Comparison of ENCODE assay signal across 26 mouse cellular contexts in genomic region chr4:43504269-43504668, GRCm38 (mm10). TPM values are rescaled to one million over a fixed set of nuclear protein-coding genes. Genes with fewer than 3 reads are reported as not detected.
DNase-seq lines count a peak whose midpoint lies in the region; ATAC-seq lines count a peak whose summit lies in the region.
"Had no signal": no experiment of that assay in that cellular context is flagged by ENCODE, and none has a peak within 500 bp of the region (broad histone marks: within the 10 kb centered on the region; RNA-seq: fewer than 3 reads in every experiment).

No protein-coding gene starts in this region.

- no peak for ATAC-seq in CD4-positive, CD25-positive, alpha-beta regulatory T cell, adult 4 months
- ATAC-seq: forebrain, embryonic 14.5 days; hindbrain, embryonic 16.5 days had no signal

- peak; percentile 21 for DNase-seq in CD4-positive, CD25-positive, alpha-beta regulatory T cell, adult 2 months (ENCODE audit: low read depth, low spot score)
- peak; percentile 32 for DNase-seq in thymus, postnatal 0 days (ENCODE audit: low spot score)
- DNase-seq in thymus, postnatal 25 days: no peak
- peak; percentile 50 for DNase-seq in induced T-regulatory cell, adult 2 months (ENCODE audit: low read depth)
- no peak for DNase-seq in heart, adult 11 months
- no peak for DNase-seq in Muller cell, postnatal 12 days (ENCODE audit: inconsistent ontology term)
- DNase-seq: adrenal gland, adult 2 months; adrenal gland, postnatal 25 days; cerebellum, adult 18-20 months; cerebellum, postnatal 10 days; embryo, embryonic 11 days; gastrocnemius, adult 2 months; heart, adult 2 months; heart, postnatal 14 days had no signal

RNA-seq across cellular contexts. Expression of gene Car9, which starts 2.5 kb away (rescaled TPM):
- 1 to 10 TPM in 1 of 2 experiments, under 1 TPM in 1; 0.32 to 1.5 TPM for polyA plus RNA-seq in CD4-positive, CD25-positive, alpha-beta regulatory T cell, adult 4 months (2017; shearing (Covaris generic))
- polyA plus RNA-seq in thymus, postnatal 0 days (2015; fragmentation: Nextera tagmentation; extraction: Ambion mirVana): 1.6 TPM in 2 replicates
- polyA plus RNA-seq: erythroblast, embryonic 14.5 days; forebrain, embryonic 14.5 days; G1E had no signal

RNA-seq across cellular contexts. Expression of gene Arhgef39, which starts 4.8 kb away (rescaled TPM):
- polyA plus RNA-seq in CD4-positive, CD25-positive, alpha-beta regulatory T cell, adult 4 months (2017; shearing (Covaris generic)): 1 to 10 TPM; 4.9 to 8.3 TPM
- polyA plus RNA-seq in thymus, postnatal 0 days (2015; fragmentation: Nextera tagmentation; extraction: Ambion mirVana): 35.5 and 37.1 TPM in 2 replicates

RNA-seq across cellular contexts. Expression of gene Ccdc107, which starts 11.6 kb away (rescaled TPM):
- polyA plus RNA-seq in CD4-positive, CD25-positive, alpha-beta regulatory T cell, adult 4 months (2017; shearing (Covaris generic)): 10 to 100 TPM; 64.0 to 76.0 TPM
- 85.1 and 92.8 TPM in 2 replicates for polyA plus RNA-seq in thymus, postnatal 0 days (2015; fragmentation: Nextera tagmentation; extraction: Ambion mirVana)

RNA-seq across cellular contexts. Expression of gene Tpm2, which starts 19.3 kb away (rescaled TPM):
- not detected for polyA plus RNA-seq in CD4-positive, CD25-positive, alpha-beta regulatory T cell, adult 4 months (2017; shearing (Covaris generic))
- polyA plus RNA-seq in thymus, postnatal 0 days (2015; fragmentation: Nextera tagmentation; extraction: Ambion mirVana): 28.1 and 34.2 TPM in 2 replicates
- polyA plus RNA-seq: erythroblast, embryonic 14.5 days; G1E had no signal

RNA-seq across cellular contexts. Expression of gene Sit1, which starts 20.7 kb away (rescaled TPM):
- polyA plus RNA-seq in CD4-positive, CD25-positive, alpha-beta regulatory T cell, adult 4 months (2017; shearing (Covaris generic)): 100 to 1,000 TPM; 144 to 199 TPM
- 138 and 168 TPM in 2 replicates for polyA plus RNA-seq in thymus, postnatal 0 days (2015; fragmentation: Nextera tagmentation; extraction: Ambion mirVana)
- polyA plus RNA-seq: C2C12; embryonic facial prominence, embryonic 11.5 days; embryonic facial prominence, embryonic 15.5 days; erythroblast, embryonic 14.5 days; forebrain, embryonic 10.5 days; forebrain, embryonic 14.5 days; G1E; heart, adult 2 months; heart, embryonic 11.5 days; hindbrain, embryonic 11.5 days; hindbrain, embryonic 16.5 days; intestine, embryonic 14.5 days had no signal

Comparison
In these comparisons a context has a peak if more than half of its experiments do, and no peak if none do; other contexts are left out.
1. DNase-seq: peak in CD4-positive, CD25-positive, alpha-beta regulatory T cell, adult 2 months (single experiment), thymus, postnatal 0 days (single experiment) and induced T-regulatory cell, adult 2 months (single experiment); none in thymus, postnatal 25 days (single experiment), heart, adult 11 months (single experiment) and Muller cell, postnatal 12 days (single experiment).